Mouse (Mus musculus): ENCODE measurements around the gene Mutyh.

The Mutyh gene

DNA sequence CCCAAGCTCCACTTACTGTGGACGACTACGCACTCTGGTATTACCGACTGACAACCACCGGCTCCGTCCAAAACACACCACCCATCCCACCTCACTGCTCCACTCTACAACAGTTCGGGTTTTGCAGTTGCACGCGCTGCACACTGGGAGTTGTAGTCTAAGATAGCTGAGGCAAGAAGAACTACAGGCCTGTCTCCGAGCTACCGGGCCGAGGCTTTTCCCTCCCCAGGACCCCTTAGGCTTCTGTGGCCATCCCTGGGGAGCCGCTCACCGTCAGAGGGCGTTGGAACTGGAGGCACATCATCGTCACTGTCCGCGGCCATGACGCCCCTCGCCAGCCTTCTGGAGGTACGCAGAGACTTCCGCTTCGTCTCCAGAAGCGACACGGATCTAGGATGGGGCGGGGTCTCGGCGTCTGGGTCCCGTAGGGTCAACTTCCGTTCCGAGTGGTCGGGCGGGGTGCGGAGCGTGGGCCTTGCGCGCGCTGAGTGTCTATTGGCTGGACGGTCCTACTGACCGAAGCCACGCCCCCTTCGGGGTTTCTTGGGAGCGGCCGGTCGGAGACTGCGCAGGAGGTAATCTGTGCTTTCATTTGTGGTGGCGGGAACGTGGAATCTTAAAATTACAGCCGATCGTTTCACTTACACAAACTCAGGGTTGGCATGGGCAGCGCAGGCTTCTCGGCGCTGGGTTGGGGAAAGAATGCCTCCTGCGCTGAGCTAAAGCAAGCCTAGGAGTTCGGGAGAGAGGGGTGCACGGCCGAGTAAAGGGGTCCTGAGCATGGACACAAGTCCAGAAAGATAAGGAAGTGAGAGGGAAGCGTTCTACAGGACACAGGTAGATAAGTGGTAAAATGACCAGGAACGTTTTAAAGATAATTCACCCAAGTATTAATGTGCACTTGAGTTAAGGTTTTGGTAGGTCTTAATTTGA, at the start of gene Mutyh, which contains the start of gene Toe1:
TSS of gene Mutyh (plus strand) at position 527 of the 933 bp plus-strand sequence.
TSS of gene Toe1 (minus strand) at position 444 of the 933 bp plus-strand sequence.
- DNase-seq (ENCODE audit: low spot score) = peak; percentile 86

DNA sequence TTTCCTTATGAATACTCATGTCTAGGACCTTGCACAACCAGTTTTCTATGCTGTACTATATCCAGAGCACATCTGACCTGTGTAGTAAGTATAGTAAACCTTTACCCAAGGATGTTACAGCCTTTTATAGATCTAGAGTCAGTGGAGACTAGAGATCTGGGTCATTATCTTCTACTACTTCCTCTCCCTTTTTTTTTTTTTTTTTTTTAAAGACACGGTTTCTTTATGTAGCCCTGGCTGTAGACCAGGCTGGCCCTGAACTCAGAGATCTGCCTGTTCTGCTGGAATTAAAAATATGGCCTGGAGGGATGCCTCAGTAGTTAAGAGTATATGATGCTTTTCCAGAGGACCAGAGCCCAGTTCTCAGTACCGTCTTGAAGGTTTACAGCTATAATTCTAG, 45.6 kb upstream of the Mutyh start:
- DNase-seq (ENCODE audit: low spot score) = no peak

DNA sequence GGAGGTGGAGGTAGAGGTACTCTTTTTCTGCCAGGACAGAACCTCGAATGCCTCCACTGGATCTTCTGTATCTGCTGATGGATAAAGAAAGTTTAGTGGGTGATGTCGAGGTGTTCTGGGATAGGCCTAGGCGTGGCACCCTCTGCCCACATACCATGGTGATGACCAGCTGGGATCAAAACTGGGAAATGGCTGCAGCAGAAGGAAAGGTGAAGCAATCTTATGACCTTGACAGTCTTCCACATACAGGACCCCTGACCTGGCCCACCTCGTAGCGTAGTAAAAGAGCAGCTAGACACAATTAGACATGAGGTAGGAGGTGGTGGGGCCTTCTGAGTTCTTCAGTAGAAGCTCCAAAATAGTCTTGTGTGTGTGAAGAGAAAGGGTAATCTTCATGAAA, 43.5 kb upstream of the Mutyh start:
- DNase-seq (ENCODE audit: low spot score) = no peak

DNA sequence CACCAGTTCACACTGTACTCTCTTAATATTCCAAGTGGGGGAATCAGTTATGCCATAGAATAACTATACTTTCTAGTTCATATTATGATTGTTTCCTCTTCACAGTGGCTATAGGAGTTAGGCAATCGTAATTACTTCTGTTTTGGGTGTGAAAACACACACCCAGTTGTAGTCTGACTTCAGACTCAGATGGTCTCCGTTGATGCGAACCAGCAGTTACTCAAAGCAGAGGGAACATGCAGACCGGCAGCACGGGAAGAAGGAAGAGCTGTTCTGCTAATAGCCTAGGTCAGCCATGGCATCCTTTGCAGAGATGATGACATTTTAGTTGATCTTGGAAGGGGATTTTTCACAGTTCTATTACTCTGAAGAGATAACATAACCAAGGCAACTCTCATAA, 39.0 kb upstream of the Mutyh start:
- no peak for DNase-seq (ENCODE audit: low spot score)

DNA sequence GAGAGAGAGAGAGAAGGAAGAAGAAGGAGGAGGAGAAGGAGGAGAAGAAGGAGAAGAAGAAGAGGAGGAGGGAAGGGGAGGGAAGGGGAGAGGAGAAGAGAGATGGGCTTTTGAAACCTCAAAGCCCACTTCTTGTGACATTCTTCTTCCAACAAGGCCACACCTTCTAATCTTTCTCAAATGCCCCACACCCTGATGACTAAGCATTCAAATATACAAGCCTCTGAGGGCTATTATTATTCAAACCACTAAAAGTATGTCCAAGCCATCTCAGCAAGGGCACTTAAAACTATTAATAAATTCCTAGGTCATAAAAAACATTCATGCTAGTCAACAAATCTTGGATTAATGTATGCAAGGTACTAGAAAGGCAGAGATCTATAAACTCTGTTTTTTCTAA, 38.5 kb upstream of the Mutyh start:
- DNase-seq (ENCODE audit: low spot score) = no peak

DNA sequence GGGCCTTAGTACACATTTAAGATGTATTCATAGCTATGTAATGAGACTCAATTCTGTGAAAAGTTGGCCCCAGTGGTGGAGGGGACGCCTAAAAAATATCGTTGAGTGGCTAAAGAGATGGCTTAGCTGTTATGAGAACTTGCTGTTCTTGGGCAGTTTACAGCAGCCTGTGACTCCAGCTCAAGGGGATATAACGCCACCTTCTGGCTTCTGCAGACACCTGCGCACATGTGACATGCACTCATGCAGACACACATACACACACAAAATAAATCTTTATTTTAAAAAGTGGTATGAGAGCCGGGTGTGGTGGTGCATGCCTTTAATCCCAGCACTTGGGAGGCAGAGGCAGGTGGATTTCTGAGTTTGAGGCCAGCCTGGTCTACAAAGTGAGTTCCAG, 31.1 kb upstream of the Mutyh start:
- no peak for DNase-seq (ENCODE audit: low spot score)

DNA sequence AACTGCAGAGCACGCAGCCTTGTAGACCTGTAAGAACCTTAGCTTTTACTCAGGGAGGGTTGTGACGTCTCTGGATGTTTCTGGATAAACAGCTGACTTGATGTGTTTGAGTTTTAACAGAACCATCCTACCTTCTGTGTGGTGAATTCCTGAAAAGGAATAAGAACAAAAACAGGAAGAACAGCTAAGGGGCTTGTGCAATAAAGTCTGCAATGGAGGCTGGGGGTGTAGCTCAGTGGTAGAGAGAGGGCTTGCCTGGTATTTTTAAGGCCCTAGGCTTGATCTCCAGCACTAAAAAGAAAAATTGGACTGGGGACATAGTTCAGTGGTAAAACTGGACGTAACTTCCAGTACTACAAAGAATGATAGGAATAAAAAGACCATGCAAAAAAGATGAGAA, 30.4 kb upstream of the Mutyh start:
- DNase-seq (ENCODE audit: low spot score) = no peak

DNA sequence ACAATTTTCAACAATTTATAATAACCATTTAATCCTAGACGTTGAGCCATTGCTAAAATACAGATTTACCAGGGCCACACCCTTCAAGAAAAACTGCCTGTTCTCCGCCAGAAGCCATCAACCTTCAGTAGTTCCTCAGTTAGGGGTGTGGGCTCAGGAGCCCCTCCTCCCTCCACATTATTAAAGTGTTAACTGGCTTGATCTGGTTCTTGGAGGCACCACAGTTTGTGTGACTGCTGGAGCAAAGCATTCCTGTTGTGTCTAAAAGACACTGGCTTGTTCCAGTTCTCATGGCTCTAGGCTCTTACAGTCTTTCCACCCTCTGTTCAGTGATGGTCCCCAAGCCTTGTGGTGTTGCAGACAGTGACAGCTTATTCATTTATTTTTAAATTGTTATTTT, 27.0 kb upstream of the Mutyh start:
- DNase-seq (ENCODE audit: low spot score) = no peak

DNA sequence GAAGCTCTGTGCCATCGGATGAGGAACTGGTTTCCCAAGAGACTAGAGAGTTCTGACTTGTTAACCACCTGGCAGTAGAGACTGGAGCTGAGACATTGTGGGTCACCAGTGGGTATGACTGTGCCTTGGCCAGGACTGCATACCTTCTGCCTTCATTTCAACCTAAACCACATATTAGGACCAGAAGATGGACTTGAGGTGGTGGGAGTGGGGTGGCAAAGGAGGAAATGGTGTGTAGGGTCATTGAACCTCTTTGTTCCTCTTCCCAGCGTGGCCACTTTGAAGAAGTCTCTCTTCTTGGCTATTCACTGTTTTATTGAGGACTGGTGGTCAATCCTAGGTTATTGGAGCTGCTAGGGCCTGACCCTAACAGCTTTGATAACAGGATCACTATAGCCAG, 26.2 kb upstream of the Mutyh start:
- no peak for DNase-seq (ENCODE audit: low spot score)

DNA sequence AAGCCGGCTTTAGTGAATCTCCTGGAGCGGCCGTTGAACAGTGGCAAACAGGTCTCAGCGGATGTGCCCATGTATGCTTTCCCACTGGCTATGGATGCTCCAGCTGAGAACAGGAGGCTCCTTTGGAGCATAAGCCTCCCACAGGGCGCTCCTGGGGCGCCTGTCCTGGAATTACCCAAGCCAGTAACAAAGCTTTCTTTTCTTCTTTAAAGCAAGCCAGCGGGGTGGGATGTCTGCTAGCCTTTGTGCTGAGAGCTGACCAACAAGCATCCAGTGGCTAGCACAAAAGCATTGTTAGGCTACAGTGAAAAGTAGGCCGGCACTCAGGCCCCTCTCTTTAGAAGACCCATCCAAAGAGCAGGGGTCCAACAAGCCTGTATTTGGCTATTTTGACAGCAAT, 25.4 kb upstream of the Mutyh start:
- DNase-seq (ENCODE audit: low spot score) = no peak

DNA sequence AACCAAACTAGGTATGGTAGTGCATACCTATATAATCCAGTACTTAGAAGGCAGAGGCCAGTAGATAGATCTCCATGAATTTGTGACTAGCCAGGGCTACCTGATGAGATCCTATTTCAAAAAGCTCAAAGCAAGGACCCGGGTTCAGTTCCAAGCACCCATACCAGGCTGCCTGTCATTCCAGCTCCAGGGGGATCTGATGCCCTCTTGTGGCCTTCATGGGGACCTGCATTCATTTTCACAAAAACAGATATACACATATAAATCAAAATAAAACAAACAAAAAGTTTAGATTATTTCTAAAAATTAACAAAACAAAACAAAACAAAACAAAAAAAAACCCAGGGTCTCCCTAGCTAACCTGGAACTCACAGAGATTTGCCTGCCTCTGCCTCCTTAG, 20.9 kb upstream of the Mutyh start:
- DNase-seq (ENCODE audit: low spot score) = no peak

DNA sequence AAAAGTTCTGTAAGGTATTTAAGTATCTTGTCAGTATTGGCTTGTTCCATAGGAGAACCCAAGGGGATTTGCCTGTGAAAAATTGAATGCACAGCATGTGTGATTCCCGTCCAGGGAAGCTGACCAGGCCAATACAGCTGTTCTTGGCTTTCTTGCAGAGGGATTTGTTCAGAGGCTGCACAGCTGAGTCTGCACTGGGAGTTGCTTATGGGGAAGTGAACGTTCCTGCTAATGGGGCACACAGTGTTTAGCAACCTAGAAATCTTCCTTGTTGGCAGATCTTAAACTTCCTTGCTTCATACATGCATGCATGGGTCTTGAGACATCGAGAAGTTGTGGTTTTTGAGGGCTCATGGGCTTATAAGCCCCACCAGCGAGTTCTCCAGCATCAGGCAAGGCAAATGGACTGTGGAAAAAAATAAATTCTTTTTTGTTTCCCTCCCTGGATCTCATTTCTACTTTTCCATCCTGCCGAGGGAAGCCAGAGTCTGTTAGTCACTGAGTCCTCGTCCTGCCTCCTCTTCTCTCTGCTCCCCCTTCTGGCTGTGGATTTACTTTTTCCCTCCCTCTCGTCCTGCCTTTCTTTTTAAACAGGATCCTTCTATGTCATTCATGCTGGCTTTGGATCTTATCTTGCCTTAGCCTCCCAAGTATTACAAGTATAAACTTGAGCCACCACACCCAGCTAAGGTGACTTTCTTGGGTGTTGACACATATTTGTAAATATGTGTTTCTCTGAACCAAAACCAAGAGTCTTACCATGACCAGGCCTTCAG, 19.4 kb upstream of the Mutyh start:
- no peak for DNase-seq (ENCODE audit: low spot score)

DNA sequence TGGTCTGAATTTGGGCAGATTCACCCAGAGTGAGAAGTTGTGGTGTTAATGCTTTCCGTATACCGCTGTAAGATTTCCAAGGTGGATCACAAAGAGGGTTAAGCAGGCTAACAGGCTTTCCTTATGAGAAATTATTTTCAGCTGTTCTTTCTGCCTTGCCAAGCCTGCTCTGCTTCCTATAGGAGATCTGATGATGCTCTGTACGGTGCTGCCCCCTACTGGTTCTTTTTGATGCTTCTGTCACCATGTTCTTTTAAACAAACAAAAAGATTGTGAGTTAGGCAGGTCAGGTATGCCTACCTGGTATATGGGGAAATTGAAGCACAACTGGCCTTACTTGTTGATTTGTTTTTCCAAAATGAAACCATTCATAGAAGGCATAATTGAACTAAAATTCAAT, 18.6 kb upstream of the Mutyh start:
- DNase-seq (ENCODE audit: low spot score) = peak; percentile 70

DNA sequence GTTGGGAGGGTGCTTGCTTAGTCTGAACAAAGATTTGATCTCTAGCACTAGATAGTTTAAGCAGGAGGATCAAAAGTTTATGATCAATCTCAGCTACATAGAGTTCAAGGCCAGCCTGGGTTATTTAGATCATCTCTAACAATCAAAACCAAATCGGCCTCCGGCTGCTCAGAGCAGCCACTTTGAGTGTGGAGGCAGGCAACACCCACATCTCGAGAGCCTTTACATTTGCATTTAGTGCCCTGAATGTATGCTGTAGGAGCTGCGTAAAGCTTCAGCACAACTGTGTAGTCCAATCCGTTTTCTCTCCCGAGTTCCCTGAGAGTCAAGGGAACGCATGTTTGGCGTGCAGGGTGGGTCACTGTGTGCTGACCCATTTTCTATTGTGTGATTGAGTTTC, 15.1 kb upstream of the Mutyh start:
- no peak for DNase-seq (ENCODE audit: low spot score)

DNA sequence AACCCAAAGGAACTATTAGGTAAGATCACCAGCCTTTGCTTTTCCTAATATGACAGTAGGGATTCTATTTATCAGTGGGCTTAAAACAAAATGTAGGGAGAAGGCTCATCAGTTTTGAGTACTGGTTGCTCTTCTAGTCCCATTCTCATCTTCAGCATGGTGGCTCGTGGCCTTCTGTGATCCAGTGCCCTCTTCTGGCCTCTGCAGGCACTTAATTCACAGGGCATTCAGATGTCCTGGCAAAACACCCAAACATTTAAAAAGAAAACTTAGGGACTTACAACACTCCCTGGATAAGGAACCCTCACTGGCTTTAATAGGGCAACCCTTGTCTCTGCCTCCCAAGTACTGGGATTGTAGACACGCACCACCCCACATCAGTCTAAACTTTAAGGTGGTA, 13.2 kb upstream of the Mutyh start:
- DNase-seq (ENCODE audit: low spot score) = no peak

DNA sequence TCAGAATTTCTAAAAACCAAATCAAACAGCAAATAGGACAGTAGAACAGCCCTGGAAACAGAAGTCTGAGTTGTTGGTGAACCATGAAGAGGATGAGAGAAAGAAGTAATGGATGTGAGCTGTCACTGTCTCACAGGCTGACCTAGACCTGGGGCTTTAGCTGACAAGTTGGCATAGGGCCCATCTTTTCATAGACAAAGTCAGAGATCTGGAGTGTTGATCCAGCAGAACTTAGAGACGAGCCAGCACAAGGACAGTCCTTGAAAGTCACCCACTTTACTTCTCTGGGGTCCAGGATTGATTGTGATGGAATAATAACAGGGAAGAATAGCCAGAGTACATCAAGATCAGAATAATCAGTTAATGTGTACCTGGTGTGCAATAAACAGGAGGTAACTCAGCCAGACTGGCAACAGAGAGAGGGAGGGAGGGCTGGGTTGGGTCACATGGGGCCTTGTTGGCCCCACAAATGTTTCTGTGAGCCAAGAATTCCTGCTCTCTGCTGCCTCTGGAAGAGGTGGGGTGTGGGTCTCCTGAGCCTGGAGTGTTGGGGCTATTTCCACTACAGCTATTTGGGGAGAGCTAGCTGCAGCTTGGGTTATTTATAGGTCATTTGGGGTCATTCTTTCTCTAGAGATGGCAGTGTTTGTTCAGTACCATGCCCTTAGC, 10.9 kb upstream of the Mutyh start:
- no peak for DNase-seq (ENCODE audit: low spot score)

DNA sequence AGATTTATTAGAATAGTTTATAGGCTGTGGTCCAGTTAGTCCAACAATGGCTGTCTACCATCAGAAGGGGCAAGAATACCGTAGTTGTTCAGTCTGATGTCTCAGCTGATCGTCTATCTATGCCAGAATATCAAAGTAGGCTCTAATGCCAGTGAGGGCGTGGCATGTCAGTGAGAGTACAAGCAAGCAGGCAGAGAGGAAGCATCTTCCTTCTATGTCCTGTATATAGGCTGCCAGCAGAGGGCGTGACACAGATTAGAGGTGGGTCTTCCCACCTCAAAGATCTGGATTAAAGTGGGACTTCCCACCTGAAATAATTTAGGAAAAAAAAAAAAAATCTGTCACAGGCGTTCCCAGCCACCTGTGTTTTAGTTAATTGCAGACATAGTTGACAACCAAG, 7.6 kb upstream of the Mutyh start:
- no peak for DNase-seq (ENCODE audit: low spot score)

DNA sequence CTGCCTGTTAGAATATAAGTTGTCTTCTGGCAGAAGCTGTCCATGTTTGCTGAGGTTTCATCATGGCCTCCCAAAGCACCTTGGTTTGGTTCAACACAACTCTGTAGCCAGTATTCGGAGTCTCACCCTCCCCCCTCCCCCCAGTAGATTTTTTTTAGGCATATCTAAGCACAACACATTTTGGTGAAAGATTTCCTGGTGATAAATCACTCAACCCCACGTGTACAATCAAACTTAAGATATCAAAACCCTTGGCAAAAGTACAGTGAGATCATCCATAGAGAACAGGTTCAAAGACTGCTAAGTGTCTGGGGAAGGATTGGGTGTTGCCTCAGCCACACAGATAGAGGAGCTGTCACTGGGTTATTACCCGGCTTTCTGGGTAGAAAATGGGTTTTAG, 3.5 kb downstream of the Mutyh start:
- DNase-seq (ENCODE audit: low spot score) = no peak

DNA sequence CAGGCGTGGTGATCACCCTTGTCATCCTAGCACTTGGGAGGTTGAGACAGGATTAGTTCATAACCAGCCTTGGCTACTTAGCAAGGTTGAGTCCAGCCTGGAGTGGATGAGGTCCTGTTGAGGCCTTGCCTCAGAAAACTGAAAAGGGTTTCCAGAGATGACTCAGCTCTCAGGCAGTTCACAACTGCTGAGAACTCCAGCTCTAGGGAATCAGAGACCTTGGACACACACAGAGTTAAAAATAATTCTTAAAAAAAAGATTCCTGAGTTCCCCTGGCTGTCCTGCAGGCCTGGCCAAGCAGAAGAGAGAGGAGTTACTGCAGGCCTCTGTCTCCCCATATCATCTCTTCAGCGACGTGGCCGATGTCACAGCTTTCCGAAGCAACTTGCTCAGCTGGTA, 7.8 kb downstream of the Mutyh start:
- no peak for DNase-seq (ENCODE audit: low spot score)

DNA sequence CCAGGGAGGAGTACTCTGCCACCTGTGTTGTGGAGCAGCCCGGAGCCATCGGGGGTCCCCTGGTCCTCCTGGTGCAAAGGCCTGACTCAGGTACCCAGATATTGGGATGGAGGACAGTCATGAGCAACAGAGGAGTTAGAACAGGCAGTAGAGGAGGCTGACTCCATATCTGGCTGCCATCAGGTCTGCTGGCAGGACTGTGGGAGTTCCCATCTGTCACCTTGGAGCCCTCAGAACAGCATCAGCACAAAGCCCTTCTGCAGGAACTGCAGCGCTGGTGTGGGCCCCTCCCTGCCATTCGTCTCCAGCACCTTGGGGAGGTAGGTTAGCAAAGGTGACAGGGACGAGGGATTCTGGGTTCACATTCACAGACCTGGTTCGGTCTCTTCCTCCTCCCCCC, 10.0 kb downstream of the Mutyh start:
- DNase-seq (ENCODE audit: low spot score) = no peak

DNA sequence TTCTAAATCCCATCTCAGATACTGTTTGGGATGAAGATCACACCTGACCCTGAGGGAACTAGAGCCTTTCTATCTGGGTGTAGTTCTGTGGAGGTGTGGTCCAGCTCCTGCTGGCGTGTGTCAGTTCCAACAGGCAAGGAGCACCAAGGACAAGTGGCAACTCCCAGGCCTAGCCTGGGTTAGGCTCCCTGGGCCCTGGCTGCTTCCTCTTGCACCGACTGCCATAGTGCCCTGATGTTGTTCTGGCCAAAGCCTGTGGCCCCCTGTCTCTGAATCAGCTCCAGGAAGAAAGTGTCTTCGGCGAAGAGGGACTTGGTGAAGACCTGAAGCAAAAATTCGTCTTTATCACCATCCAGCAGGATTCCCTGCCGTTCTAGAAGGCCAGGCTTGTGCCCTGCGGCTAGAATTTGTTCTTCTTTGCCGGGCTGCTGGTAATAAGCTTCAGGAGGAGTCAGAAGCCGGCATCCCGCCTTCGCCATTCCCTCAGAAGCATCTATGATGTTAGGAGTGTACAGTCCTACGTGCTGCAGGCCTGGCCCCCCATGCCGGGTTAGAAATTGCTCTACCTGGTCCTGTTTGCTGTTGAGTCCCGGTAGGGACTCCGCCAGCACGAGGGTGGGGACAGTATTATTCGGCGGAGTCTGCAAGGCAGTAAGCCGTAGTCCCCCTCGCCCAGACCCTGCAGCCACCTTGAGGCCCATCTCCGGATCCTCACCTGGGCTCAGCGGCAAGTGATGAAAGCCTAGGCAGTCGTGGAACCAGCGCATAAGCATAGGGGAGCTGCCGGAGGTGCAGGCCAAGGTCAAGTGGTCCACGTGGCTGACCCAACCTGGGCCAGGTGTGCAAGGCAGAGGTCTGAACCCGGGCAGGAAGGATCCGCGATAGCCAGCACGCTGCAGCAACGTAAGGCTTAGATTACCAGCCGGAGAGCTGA, 12.7 kb downstream of the Mutyh start:
- no peak for DNase-seq (ENCODE audit: low spot score)
